Mouse (Mus musculus) stomach, postnatal 0 days (tissue): ENCODE data around the gene Nprl3.

ENCODE experiments used
- CTCF ChIP-seq: IDR thresholded peaks from 2 replicates; pipeline ENCODE4 v1.5.1; 2016; ENCODE audit warnings: antibody characterized with exemption, low read depth, mild to moderate bottlenecking, moderate library complexity
- EP300 ChIP-seq: optimal IDR thresholded peaks from 2 replicates; pipeline ENCODE3; 2016; ENCODE audit warnings: antibody characterized with exemption

DNA sequence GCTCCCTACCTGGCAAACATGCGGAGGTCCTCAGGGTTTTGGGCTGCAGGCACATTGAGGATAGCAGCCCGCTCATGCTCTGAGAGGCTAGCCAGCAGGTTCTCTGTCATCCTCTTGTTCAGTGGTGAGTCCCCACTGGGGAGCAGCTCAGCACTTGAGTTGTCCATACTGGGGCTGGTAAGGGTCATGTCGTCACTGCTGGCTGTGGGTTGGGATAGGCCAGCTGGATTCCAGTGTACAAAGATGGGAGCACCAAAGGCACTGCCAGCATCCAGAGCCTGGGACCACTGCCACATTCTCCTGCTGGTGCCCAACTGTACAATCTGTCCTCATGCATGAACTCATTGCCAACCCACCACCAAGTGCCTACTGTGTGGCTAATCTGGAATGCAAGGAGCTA lies 33.6 kb downstream of the Nprl3 start:
- TF ChIP-seq CTCF (no peak), EP300 (no peak)
